Comparison of ENCODE assay signal across 17 mouse cellular contexts in the genomic region with DNA sequence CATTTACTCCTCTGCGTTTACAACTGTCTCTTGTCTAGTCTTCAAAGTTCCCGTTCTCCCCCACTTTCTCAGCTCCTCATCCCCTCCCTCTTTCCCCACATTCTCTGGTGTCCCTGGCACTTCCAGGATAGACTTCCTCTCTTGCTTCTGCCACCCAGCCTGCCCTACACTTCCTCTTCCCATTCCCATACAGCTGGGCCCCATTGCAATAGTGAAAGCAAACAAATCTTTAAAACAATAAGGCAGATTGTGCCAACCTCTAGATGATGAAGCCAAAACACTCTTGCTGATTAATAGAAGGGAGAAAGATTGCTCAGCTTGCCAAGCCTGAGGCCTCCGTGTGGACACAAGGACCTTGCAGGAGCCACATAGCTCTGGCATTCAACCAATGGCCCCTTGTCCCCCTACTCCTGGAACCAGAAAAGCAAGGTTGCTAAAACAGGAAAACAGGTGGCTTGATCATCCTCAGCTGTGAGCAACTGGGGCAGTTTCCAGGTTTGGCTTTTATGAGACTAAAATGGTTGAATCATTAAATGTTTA.
A peak's percentile ranks its signal among the peaks of the same experiment; 100 is the strongest.
DNase-seq lines count a peak whose midpoint lies in the region; ATAC-seq lines count a peak whose summit lies in the region.
"Had no signal": no experiment of that assay in that cellular context is flagged by ENCODE, and none has a peak within 500 bp of the region (broad histone marks: within the 10 kb centered on the region; RNA-seq: fewer than 3 reads in every experiment).

No protein-coding gene starts in this region.

- H3K4me3 ChIP-seq in heart, embryonic 12.5 days: no peak overlapping the region
- no peak overlapping the region for H3K4me3 ChIP-seq in liver, embryonic 12.5 days
- H3K4me3 ChIP-seq: embryonic facial prominence, embryonic 15.5 days; hindbrain, embryonic 12.5 days had no signal

- H3K9me3 ChIP-seq in heart, embryonic 12.5 days (replicated peaks): no peaks in the 10 kb centered on the region
- H3K9me3 ChIP-seq in liver, embryonic 12.5 days (replicated peaks): no peaks in the 10 kb centered on the region
- H3K9me3 ChIP-seq: embryonic facial prominence, embryonic 15.5 days; hindbrain, embryonic 12.5 days had no signal

- WGBS in heart, embryonic 12.5 days: 66% methylated on average over 3 of the region's 3 CpGs
- 58% methylated on average over 3 of the region's 3 CpGs for WGBS in liver, embryonic 12.5 days (ENCODE audit: insufficient replicate concordance)

- no peaks in the 10 kb centered on the region for H3K27me3 ChIP-seq in heart, embryonic 12.5 days (replicated peaks)
- H3K27me3 ChIP-seq in liver, embryonic 12.5 days (replicated peaks): no peaks in the 10 kb centered on the region
- H3K27me3 ChIP-seq: embryonic facial prominence, embryonic 15.5 days had no signal

- no peaks in the 10 kb centered on the region for H3K4me1 ChIP-seq in heart, embryonic 12.5 days (replicated peaks)
- H3K4me1 ChIP-seq in liver, embryonic 12.5 days: no peaks in the 10 kb centered on the region

- H3K9ac ChIP-seq in heart, embryonic 12.5 days: no peak overlapping the region
- no peak overlapping the region for H3K9ac ChIP-seq in liver, embryonic 12.5 days
- H3K9ac ChIP-seq: embryonic facial prominence, embryonic 15.5 days; hindbrain, embryonic 12.5 days had no signal

- no peaks in the 10 kb centered on the region for H3K36me3 ChIP-seq in heart, embryonic 12.5 days
- H3K36me3 ChIP-seq in liver, embryonic 12.5 days: no peaks in the 10 kb centered on the region
- H3K36me3 ChIP-seq: embryonic facial prominence, embryonic 15.5 days; hindbrain, embryonic 12.5 days had no signal

- no peak for ATAC-seq in heart, embryonic 12.5 days (ENCODE audit: insufficient number of reproducible peaks, low FRiP score)
- no peak for ATAC-seq in CD4-positive, CD25-positive, alpha-beta regulatory T cell, adult 4 months
- ATAC-seq in liver, embryonic 12.5 days: no peak
- ATAC-seq: forebrain, embryonic 16.5 days; intestine, embryonic 16.5 days had no signal

- H3K27ac ChIP-seq in heart, embryonic 12.5 days (ENCODE audit: poor library complexity, severe bottlenecking): no peak overlapping the region
- no peak overlapping the region for H3K27ac ChIP-seq in liver, embryonic 12.5 days
- H3K27ac ChIP-seq: embryonic facial prominence, embryonic 15.5 days; hindbrain, embryonic 12.5 days; kidney, postnatal 0 days had no signal

- DNase-seq in heart, adult 11 months: peak; percentile 90
- peak; percentile 10 to 17 for DNase-seq in cerebellum, postnatal 10 days
- peak; percentile 6 to 10 for DNase-seq in layer of hippocampus, postnatal 36 days
- DNase-seq in lung, postnatal 36 days: peak; percentile 39
- DNase-seq in kidney, postnatal 4 days: no peak
- DNase-seq: adrenal gland, postnatal 25 days; gastrocnemius, postnatal 25 days; liver; right cerebral cortex, postnatal 14 days had no signal

- H3K4me2 ChIP-seq in heart, embryonic 12.5 days: no peak overlapping the region
- H3K4me2 ChIP-seq in liver, embryonic 12.5 days: no peak overlapping the region
- H3K4me2 ChIP-seq: embryonic facial prominence, embryonic 15.5 days; hindbrain, embryonic 12.5 days had no signal

Comparison
In these comparisons a context has a peak if more than half of its experiments do, and no peak if none do; other contexts are left out.
1. DNase-seq: peak in heart, adult 11 months (single experiment), cerebellum, postnatal 10 days (2 of 2), layer of hippocampus, postnatal 36 days (2 of 2) and lung, postnatal 36 days (single experiment); none in kidney, postnatal 4 days (0 of 2).